Mouse (Mus musculus) G1E-ER4 (cell line): ENCODE data around the gene Tmem132c. TPM values are rescaled to one million over a fixed set of nuclear protein-coding genes. Genes with fewer than 3 reads are reported as not detected.

Experiments
- GATA1 ChIP-seq: IDR thresholded peaks from one replicate; pipeline ENCODE4 v1.8.0; 2012; ENCODE audit warnings: low read length, inconsistent platforms
- polyA plus RNA-seq: library from polyadenylated mRNA; stranded (reverse); fragments of >175 nt; gene quantifications from 2 replicates; pipeline ENCODE4 v1.2.3, GENCODE M21; 2012

Gene Tmem132c
- polyA plus RNA-seq, 1 experiment: not detected

GRCm38 (mm10) chr5:127480931-127481330 lies 239.3 kb downstream of the Tmem132c start:
- TF ChIP-seq GATA1: no peak

DNA sequence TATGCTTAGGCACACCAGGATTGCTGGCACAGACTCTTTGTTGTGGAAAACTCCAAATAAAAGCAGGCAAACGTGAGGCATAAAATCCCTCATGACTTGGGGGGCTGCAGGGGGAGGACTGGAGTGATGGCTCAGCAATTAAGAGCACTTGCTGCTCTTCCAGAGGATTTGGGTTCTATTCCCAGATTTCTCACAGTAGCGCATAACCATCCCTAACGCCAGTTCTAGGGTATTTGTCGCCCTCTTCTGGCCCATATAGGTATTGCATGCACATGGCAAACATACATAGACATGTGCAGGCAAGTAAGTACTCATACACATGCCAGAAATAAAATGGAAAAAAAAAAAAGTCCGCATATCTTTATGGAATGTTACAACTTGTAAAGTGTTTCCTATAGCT lies 239.8 kb downstream of the Tmem132c start:
- no peak for TF ChIP-seq GATA1

GRCm38 (mm10) chr5:127482342-127482741 lies 240.7 kb downstream of the Tmem132c start:
- TF ChIP-seq GATA1: no peak

DNA sequence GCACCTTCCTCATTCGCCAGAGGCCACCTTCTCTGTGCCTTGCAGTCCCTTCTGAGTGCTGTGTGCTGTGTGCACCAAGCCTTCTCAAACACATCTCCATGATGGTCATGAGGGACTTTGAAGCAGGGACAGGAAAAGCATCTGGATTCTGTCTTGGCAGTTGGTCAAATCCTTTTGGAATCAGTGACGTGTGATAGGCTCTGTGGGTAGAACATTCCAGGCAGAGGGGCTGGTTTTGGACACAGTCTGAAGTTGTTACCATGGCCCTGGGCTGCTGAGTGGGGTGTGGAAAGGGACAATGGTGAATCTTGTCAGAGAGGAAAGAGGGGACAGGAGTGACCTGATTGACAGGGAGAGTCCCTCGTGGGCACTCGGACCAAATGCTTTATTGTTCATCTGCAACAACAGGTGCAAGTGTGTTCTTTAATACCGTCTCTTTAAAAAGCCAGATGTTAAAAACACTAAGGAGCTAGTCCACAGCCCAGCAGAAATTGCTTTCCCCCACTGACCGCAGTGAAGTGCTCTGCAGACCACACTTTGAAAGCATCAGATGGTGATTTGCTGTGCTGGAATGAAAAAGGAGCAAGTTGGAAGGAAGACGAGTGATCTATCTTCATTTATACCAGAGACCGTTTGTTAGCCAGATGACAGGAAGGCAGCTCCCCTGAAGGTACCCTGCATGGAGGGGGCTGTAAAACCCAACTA lies 242.5 kb downstream of the Tmem132c start:
- TF ChIP-seq GATA1: no peak

GRCm38 (mm10) chr5:127484813-127485486 lies 243.3 kb downstream of the Tmem132c start:
- no peak for TF ChIP-seq GATA1

GRCm38 (mm10) chr5:127487190-127487589 lies 245.6 kb downstream of the Tmem132c start:
- no peak for TF ChIP-seq GATA1

- TF ChIP-seq GATA1: no peak
Observed at GRCm38 (mm10) chr5:127488666-127489065, 247.1 kb downstream of the Tmem132c start.

GRCm38 (mm10) chr5:127491724-127492123 lies 250.1 kb downstream of the Tmem132c start:
- TF ChIP-seq GATA1: no peak

- TF ChIP-seq GATA1: no peak
Observed at GRCm38 (mm10) chr5:127496895-127497294, 255.3 kb downstream of the Tmem132c start.

- no peak for TF ChIP-seq GATA1
Observed at GRCm38 (mm10) chr5:127499151-127499827, 257.7 kb downstream of the Tmem132c start.

DNA sequence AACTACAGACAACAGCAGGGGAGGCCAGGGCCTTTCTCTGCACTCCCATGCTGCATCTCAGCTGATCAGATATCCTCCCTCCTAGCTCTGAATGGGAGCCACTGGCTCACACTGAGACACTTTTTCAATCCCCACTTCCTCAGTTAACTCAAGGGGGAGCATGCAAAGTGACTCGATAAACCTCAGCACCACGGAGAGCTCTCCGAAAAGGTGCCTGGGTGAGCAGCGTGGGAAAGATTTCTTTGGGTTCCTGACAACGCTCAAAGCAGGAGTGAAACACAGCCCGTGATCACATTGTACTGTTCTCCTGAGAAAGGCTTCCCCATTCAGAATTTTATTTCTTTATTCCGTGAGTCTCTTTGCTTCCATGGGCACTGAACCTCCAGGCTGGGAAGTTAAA lies 261.2 kb downstream of the Tmem132c start:
- TF ChIP-seq GATA1: no peak

- no peak for TF ChIP-seq GATA1
Observed at GRCm38 (mm10) chr5:127505697-127506096, 264.1 kb downstream of the Tmem132c start.

GRCm38 (mm10) chr5:127511653-127512052 lies 270.0 kb downstream of the Tmem132c start:
- no peak for TF ChIP-seq GATA1

DNA sequence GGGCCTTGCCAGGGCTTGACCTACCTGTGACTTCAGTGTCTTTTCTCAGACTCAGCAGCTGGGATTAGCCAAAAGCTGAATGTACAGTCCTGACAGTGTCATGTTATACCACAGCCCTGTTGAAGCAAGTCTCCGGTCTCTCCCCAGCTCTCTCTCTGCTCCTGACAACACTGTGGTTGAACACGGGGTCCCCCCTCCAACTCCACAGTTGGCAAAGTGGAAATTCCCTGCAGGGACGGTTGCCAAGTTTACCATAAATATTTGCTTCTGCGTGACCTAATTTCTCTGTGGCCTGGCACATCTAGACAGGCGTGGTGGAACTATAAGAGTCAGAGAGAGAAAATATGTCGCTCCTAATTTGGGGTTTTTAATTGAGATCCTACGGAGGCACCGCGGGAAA lies 274.4 kb downstream of the Tmem132c start:
- no peak for TF ChIP-seq GATA1

GRCm38 (mm10) chr5:127522744-127523476 lies 281.3 kb downstream of the Tmem132c start:
- TF ChIP-seq GATA1: no peak

GRCm38 (mm10) chr5:127527344-127527974 lies 285.9 kb downstream of the Tmem132c start:
- no peak for TF ChIP-seq GATA1
